Mouse (Mus musculus) MEL (cell line): Measurements from ENCODE around the gene Oxct1. TPM values are rescaled to one million over a fixed set of nuclear protein-coding genes. Genes with fewer than 3 reads are reported as not detected.
A peak's percentile ranks its signal among the peaks of the same experiment; 100 is the strongest.

Experiments
- DNase-seq: peaks from one replicate; pipeline ENCODE4 v3.0.0; 2011; ENCODE audit warnings: low read depth, low spot score
- H3K27ac ChIP-seq: 2 replicates; pipeline ENCODE4 v1.5.1; 2012; ENCODE audit warnings: low read depth, mild to moderate bottlenecking, control low read depth, low read length, moderate library complexity; ENCODE audit not compliant: control insufficient read depth
- H3K27me3 ChIP-seq, 2 experiments: fragments of 150-350 bp in 1 of 2; sonication (generic) in 1 of 2; 2 replicates each; pipeline ENCODE4 v1.6.1; 2012; ENCODE audit warnings: low read length in 2 of 2, mild to moderate bottlenecking in 2 of 2, improper control_type of control experiment in 1 of 2, moderate library complexity in 1 of 2; ENCODE audit not compliant: insufficient read depth in 2 of 2, control insufficient read depth in 1 of 2
- H3K36me3 ChIP-seq, 2 experiments: 2 replicates each; pipeline ENCODE4 v1.6.1; 2012 to 2014; ENCODE audit warnings: low read length in 2 of 2, improper control_type of control experiment in 1 of 2, inconsistent platforms in 1 of 2, mild to moderate bottlenecking in 1 of 2; ENCODE audit not compliant: insufficient read depth in 2 of 2, control insufficient read depth in 1 of 2
- H3K4me1 ChIP-seq, 2 experiments: fragments of 150-350 bp in 1 of 2; sonication (generic) in 1 of 2; 2 replicates each; pipeline ENCODE4 v1.6.1; 2012; ENCODE audit warnings: low read length in 2 of 2, improper control_type of control experiment in 1 of 2, mild to moderate bottlenecking in 1 of 2; ENCODE audit not compliant: insufficient read depth in 2 of 2, control insufficient read depth in 1 of 2
- H3K4me3 ChIP-seq, 2 experiments: fragments of 150-350 bp in 1 of 2; sonication (generic) in 1 of 2; 2 replicates each; pipeline ENCODE4 v1.5.1; 2012; ENCODE audit warnings: low read depth in 2 of 2, low read length in 2 of 2, mild to moderate bottlenecking in 2 of 2, moderate library complexity in 2 of 2, control low read depth in 1 of 2, improper control_type of control experiment in 1 of 2; ENCODE audit not compliant: control insufficient read depth in 1 of 2, insufficient read depth in 1 of 2
- H3K79me2 ChIP-seq: 2 replicates; pipeline ENCODE4 v1.6.1; 2012; ENCODE audit warnings: mild to moderate bottlenecking, low read length, moderate library complexity; ENCODE audit not compliant: control insufficient read depth, poor library complexity, insufficient read depth
- H3K9ac ChIP-seq: 2 replicates; pipeline ENCODE4 v1.6.1; 2012; ENCODE audit warnings: low read depth, mild to moderate bottlenecking, control low read depth, low read length, moderate library complexity; ENCODE audit not compliant: control insufficient read depth, poor library complexity, severe bottlenecking
- H3K9me3 ChIP-seq: fragments of 150-350 bp; sonication (generic); replicated peaks from 2 replicates; pipeline ENCODE4 v1.6.1; 2012; ENCODE audit warnings: mild to moderate bottlenecking, low read length, improper control_type of control experiment, moderate library complexity; ENCODE audit not compliant: insufficient read depth
- BHLHE40 ChIP-seq: IDR thresholded peaks from 2 replicates; pipeline ENCODE4 v1.6.1; 2012; ENCODE audit warnings: low read depth, mild to moderate bottlenecking, inconsistent platforms, low read length, improper control_type of control experiment, borderline replicate concordance
- CTCF ChIP-seq, 3 experiments: IDR thresholded peaks in 2 of 3; conservative IDR thresholded peaks in 1 of 3; 2 replicates each; pipeline ENCODE4 v1.5.1; 2011 to 2012; ENCODE audit warnings: low read length in 3 of 3, low read depth in 2 of 3, mild to moderate bottlenecking in 2 of 3, improper control_type of control experiment in 1 of 3, inconsistent platforms in 1 of 3, mixed read lengths in 1 of 3, moderate library complexity in 1 of 3; ENCODE audit not compliant: control insufficient read depth in 1 of 3, insufficient read depth in 1 of 3, poor library complexity in 1 of 3, severe bottlenecking in 1 of 3
- E2F4 ChIP-seq: IDR thresholded peaks from 2 replicates; pipeline ENCODE4 v1.6.1; 2011; ENCODE audit warnings: low read depth, low read length, improper control_type of control experiment, borderline replicate concordance
- ELF1 ChIP-seq: IDR thresholded peaks from 2 replicates; pipeline ENCODE4 v1.6.1; 2014; ENCODE audit warnings: low read depth, mild to moderate bottlenecking, inconsistent platforms, low read length, improper control_type of control experiment, moderate library complexity
- GABPA ChIP-seq: IDR thresholded peaks from 2 replicates; pipeline ENCODE4 v1.6.1; 2012; ENCODE audit warnings: low read depth, mild to moderate bottlenecking, inconsistent platforms, low read length, improper control_type of control experiment, moderate library complexity
- JUND ChIP-seq: IDR thresholded peaks from 2 replicates; pipeline ENCODE4 v1.6.1; 2011; ENCODE audit warnings: low read depth, mild to moderate bottlenecking, improper control_type of control experiment, low read length
- MAX ChIP-seq: IDR thresholded peaks from 2 replicates; pipeline ENCODE4 v1.6.1; 2011; ENCODE audit warnings: low read length, improper control_type of control experiment
- MYB ChIP-seq: IDR thresholded peaks from 2 replicates; pipeline ENCODE4 v1.6.1; 2011; ENCODE audit warnings: mild to moderate bottlenecking, low read depth, low read length, improper control_type of control experiment
- MYC ChIP-seq: IDR thresholded peaks from 2 replicates; pipeline ENCODE4 v1.6.1; 2011; ENCODE audit warnings: low read depth, mild to moderate bottlenecking, low read length, improper control_type of control experiment, moderate library complexity
- POLR2A ChIP-seq, 2 experiments: IDR thresholded peaks; 2 replicates each; pipeline ENCODE4 v1.6.1; 2011 to 2012; ENCODE audit warnings: low read length in 2 of 2, mild to moderate bottlenecking in 2 of 2, control low read depth in 1 of 2, improper control_type of control experiment in 1 of 2, low read depth in 1 of 2, moderate library complexity in 1 of 2; ENCODE audit not compliant: control insufficient read depth in 1 of 2, insufficient read depth in 1 of 2, poor library complexity in 1 of 2
- POLR2AphosphoS2 ChIP-seq: IDR thresholded peaks from 2 replicates; pipeline ENCODE4 v1.6.1; 2011; ENCODE audit warnings: low read length, improper control_type of control experiment
- RCOR1 ChIP-seq: IDR thresholded peaks from 2 replicates; pipeline ENCODE4 v1.6.1; 2012; ENCODE audit warnings: low read depth, mild to moderate bottlenecking, inconsistent platforms, low read length, improper control_type of control experiment
- SIN3A ChIP-seq: IDR thresholded peaks from 2 replicates; pipeline ENCODE4 v1.6.1; 2012; ENCODE audit warnings: low read length, improper control_type of control experiment, inconsistent platforms
- USF1 ChIP-seq: IDR thresholded peaks from 2 replicates; pipeline ENCODE4 v1.6.1; 2014; ENCODE audit warnings: low read depth, mild to moderate bottlenecking, inconsistent platforms, low read length, improper control_type of control experiment, moderate library complexity
- ZC3H11A ChIP-seq: IDR thresholded peaks from 2 replicates; pipeline ENCODE4 v1.6.1; 2012; ENCODE audit warnings: low read depth, mild to moderate bottlenecking, inconsistent platforms, low read length, improper control_type of control experiment
- ZNF384 ChIP-seq: IDR thresholded peaks from 2 replicates; pipeline ENCODE4 v1.6.1; 2012; ENCODE audit warnings: low read depth, mild to moderate bottlenecking, inconsistent platforms, low read length, improper control_type of control experiment
- polyA plus RNA-seq, 2 experiments: library from polyadenylated mRNA; stranded (reverse) in 1 of 2; unstranded in 1 of 2; fragments of >175 nt in 1 of 2; fragments of >200 nt in 1 of 2; gene quantifications; 2 replicates each; pipeline versions ENCODE4 v1.2.1 to v1.2.4; 2012; ENCODE audit warnings: low replicate concordance in 2 of 2, low read depth in 1 of 2; ENCODE audit not compliant: insufficient read length in 2 of 2, insufficient read depth in 1 of 2, missing spikeins in 1 of 2
- total RNA-seq: library from RNA; depleted of rRNA; stranded (reverse); fragments of 300-350 nt; gene quantifications from 2 replicates; pipeline ENCODE4 v1.2.3, GENCODE M21; 2012

Oxct1 gene
- total and polyA plus RNA-seq, 3 experiments, result 112 to 168 TPM; not detected in 1

DNA sequence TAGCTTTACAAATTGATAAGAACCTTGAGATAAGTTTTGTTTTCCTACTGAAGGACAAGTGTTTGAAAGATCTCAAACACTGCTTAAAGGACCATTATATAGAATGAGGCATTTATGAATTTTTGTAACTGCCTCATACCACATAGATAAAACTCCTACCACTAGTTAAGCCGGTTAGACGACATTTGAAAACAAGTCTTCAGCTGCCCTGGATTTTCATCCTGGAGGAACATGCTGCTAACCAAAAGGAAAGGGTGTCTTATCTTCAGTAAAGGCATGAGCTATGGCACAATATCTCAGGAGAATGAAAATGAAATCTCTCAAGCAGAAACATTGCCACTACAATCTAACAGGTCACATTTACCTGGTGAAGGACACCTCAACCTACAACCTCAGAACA is 2.4 kb upstream of the Oxct1 start:
- H3K27ac ChIP-seq, result no peak overlapping the region

GRCm38 (mm10) chr15:4024726-4025507 is 1.3 kb upstream of the Oxct1 start:
- H3K27me3 ChIP-seq, result no peaks in the 10 kb centered on the region
- TF ChIP-seq ELF1 (no peak), ZNF384 (0 out of 2 replicates have a peak, but pooled peaks have one; percentile 17)
- TF ChIP-seq, all 39 proteins: peak for 1
- Histone ChIP-seq H3K4me3 (no peak overlapping the region), H3K79me2 (peaks cover 22% of the 10 kb centered on the region), H3K27ac (no peak overlapping the region), H3K4me1 (peaks cover 0 to 13% of the 10 kb centered on the region in 2 experiments; a peak in 2 of 4 replicates), H3K36me3 (peaks cover 0 to 4% of the 10 kb centered on the region in 2 experiments; a peak in 1 of 4 replicates), H3K9me3 (no peaks in the 10 kb centered on the region), H3K9ac (no peak overlapping the region)
- DNase-seq, result no peak

More for the DNA sequence above, 2.4 kb upstream of the Oxct1 start:
- TF ChIP-seq SIN3A (no peak), USF1 (no peak), E2F4 (no peak), POLR2AphosphoS2 (no peak), MYB (no peak), RCOR1 (no peak), MAX (no peak), ZC3H11A (no peak), BHLHE40 (no peak), GABPA (no peak), MYC (no peak), JUND (no peak), CTCF (IDR thresholded peaks at IDR 0.05 in 2 of 3, conservative IDR thresholded peaks at IDR 0.05 in 1 of 3; ENCODE audit: control insufficient read depth in 1 of 3, insufficient read depth in 1 of 3, low read depth in 2 of 3, low read length in 3 of 3, poor library complexity in 1 of 3, severe bottlenecking in 1 of 3) (no peak), POLR2A (IDR thresholded peaks at IDR 0.05; ENCODE audit: control insufficient read depth in 1 of 2, insufficient read depth in 1 of 2, low read depth in 1 of 2, low read length in 2 of 2, poor library complexity in 1 of 2) (no peak)
- H3K4me3 ChIP-seq, result no peak overlapping the region
- no peak for DNase-seq
- no peaks in the 10 kb centered on the region for H3K27me3 ChIP-seq
- no peaks in the 10 kb centered on the region for H3K9me3 ChIP-seq
- H3K9ac ChIP-seq, result no peak overlapping the region
- H3K36me3 ChIP-seq, result peaks cover 0 to 4% of the 10 kb centered on the region in 2 experiments; a peak in 1 of 4 replicates
- H3K79me2 ChIP-seq, result peaks cover 18% of the 10 kb centered on the region
- H3K4me1 ChIP-seq, result peaks cover 0 to 12% of the 10 kb centered on the region in 2 experiments; a peak in 2 of 4 replicates
